Mouse (Mus musculus): ENCODE measurements around the gene Tex14. TPM values are rescaled to one million over a fixed set of nuclear protein-coding genes. Genes with fewer than 3 reads are reported as not detected.
"Not testable (repeated sequence)": the region's sequence is repeated elsewhere in the genome, so short reads cannot be mapped to it uniquely, and the experiment has no call there.

Tex14 gene
- polyA plus RNA-seq, 1 experiment from 2014 or later: 0.24 TPM

- WGBS: 10% methylated on average over 9 of the region's 9 CpGs
- no peaks in the 10 kb centered on the region for H3K4me1 ChIP-seq (ENCODE audit: control insufficient read depth, insufficient read depth, low read length)
- H3K9me3 ChIP-seq (replicated peaks; ENCODE audit: control insufficient read depth, low read length): no peaks in the 10 kb centered on the region
- H3K27ac ChIP-seq (ENCODE audit: low read depth, low read length): 0 out of 2 replicates have a peak overlapping the region, but pooled peaks have one; percentile 6
- H3K27me3 ChIP-seq (replicated peaks; ENCODE audit: control insufficient read depth, insufficient read depth, low read length): no peaks in the 10 kb centered on the region
- DNase-seq (ENCODE audit: low spot score) (peak; percentile 87), ATAC-seq (peak; percentile 75; the same call in 1 of the 2 replicates)
- H3K9ac ChIP-seq (ENCODE audit: low read length): no peak overlapping the region
- no peak overlapping the region for H3K4me3 ChIP-seq (ENCODE audit: low read depth, low read length)
- H3K36me3 ChIP-seq (ENCODE audit: control insufficient read depth, insufficient read depth, low read length): no peaks in the 10 kb centered on the region
- no peak overlapping the region for H3K4me2 ChIP-seq (ENCODE audit: low read length)
Measured at GRCm38 (mm10) chr11:87462461-87463242, 57.8 kb downstream of the Tex14 start.

- H3K27ac ChIP-seq (ENCODE audit: low read depth, low read length): no peak overlapping the region
- H3K4me3 ChIP-seq (ENCODE audit: low read depth, low read length): no peak overlapping the region
- no peak overlapping the region for H3K9ac ChIP-seq (ENCODE audit: low read length)
- DNase-seq (ENCODE audit: low spot score) (no peak), ATAC-seq (no peak)
- H3K4me2 ChIP-seq (ENCODE audit: low read length): no peak overlapping the region
- H3K36me3 ChIP-seq (ENCODE audit: control insufficient read depth, insufficient read depth, low read length): no peaks in the 10 kb centered on the region
- H3K27me3 ChIP-seq (replicated peaks; ENCODE audit: control insufficient read depth, insufficient read depth, low read length): no peaks in the 10 kb centered on the region
- no peaks in the 10 kb centered on the region for H3K9me3 ChIP-seq (replicated peaks; ENCODE audit: control insufficient read depth, low read length)
- WGBS: 53% methylated on average over 5 of the region's 5 CpGs
- H3K4me1 ChIP-seq (ENCODE audit: control insufficient read depth, insufficient read depth, low read length): no peaks in the 10 kb centered on the region
Measured at GRCm38 (mm10) chr11:87463243-87463540, 58.3 kb downstream of the Tex14 start.

- 89% methylated on average over 4 of the region's 4 CpGs for WGBS
- not testable (repeated sequence) for H3K9me3 ChIP-seq (replicated peaks; ENCODE audit: control insufficient read depth, low read length); H3K4me1 ChIP-seq (ENCODE audit: control insufficient read depth, insufficient read depth, low read length); ATAC-seq; H3K4me3 ChIP-seq (ENCODE audit: low read depth, low read length); H3K27ac ChIP-seq (ENCODE audit: low read depth, low read length); H3K27me3 ChIP-seq (replicated peaks; ENCODE audit: control insufficient read depth, insufficient read depth, low read length); DNase-seq (ENCODE audit: low spot score); H3K9ac ChIP-seq (ENCODE audit: low read length); H3K4me2 ChIP-seq (ENCODE audit: low read length); H3K36me3 ChIP-seq (ENCODE audit: control insufficient read depth, insufficient read depth, low read length)
Measured at GRCm38 (mm10) chr11:87463792-87464430, 59.0 kb downstream of the Tex14 start.

GRCm38 (mm10) chr11:87465990-87466593, 61.2 kb downstream of the Tex14 start:
- Histone ChIP-seq H3K4me3 (ENCODE audit: low read depth, low read length) (no peak overlapping the region), H3K4me1 (ENCODE audit: control insufficient read depth, insufficient read depth, low read length) (0 out of 2 replicates have a peak, but pooled peaks cover 3% of the 10 kb centered on the region), H3K36me3 (ENCODE audit: control insufficient read depth, insufficient read depth, low read length) (no peaks in the 10 kb centered on the region), H3K27ac (ENCODE audit: low read depth, low read length) (no peak overlapping the region), H3K4me2 (ENCODE audit: low read length) (no peak overlapping the region), H3K9ac (ENCODE audit: low read length) (no peak overlapping the region), H3K9me3 (replicated peaks; ENCODE audit: control insufficient read depth, low read length) (no peaks in the 10 kb centered on the region), H3K27me3 (replicated peaks; ENCODE audit: control insufficient read depth, insufficient read depth, low read length) (no peaks in the 10 kb centered on the region)
- WGBS: 72% methylated on average over 6 of the region's 6 CpGs
- DNase-seq (ENCODE audit: low spot score) (no peak), ATAC-seq (no peak)

- H3K4me1 ChIP-seq (ENCODE audit: control insufficient read depth, insufficient read depth, low read length): 0 out of 2 replicates have a peak, but pooled peaks cover 3% of the 10 kb centered on the region
- no peak overlapping the region for H3K4me3 ChIP-seq (ENCODE audit: low read depth, low read length)
- H3K27ac ChIP-seq (ENCODE audit: low read depth, low read length): no peak overlapping the region
- DNase-seq (ENCODE audit: low spot score) (no peak), ATAC-seq (no peak)
- WGBS: 72% methylated on average over 19 of the region's 19 CpGs
- no peaks in the 10 kb centered on the region for H3K9me3 ChIP-seq (replicated peaks; ENCODE audit: control insufficient read depth, low read length)
- no peak overlapping the region for H3K9ac ChIP-seq (ENCODE audit: low read length)
- H3K4me2 ChIP-seq (ENCODE audit: low read length): no peak overlapping the region
- no peaks in the 10 kb centered on the region for H3K36me3 ChIP-seq (ENCODE audit: control insufficient read depth, insufficient read depth, low read length)
- no peaks in the 10 kb centered on the region for H3K27me3 ChIP-seq (replicated peaks; ENCODE audit: control insufficient read depth, insufficient read depth, low read length)
Measured at GRCm38 (mm10) chr11:87467491-87468277, 62.8 kb downstream of the Tex14 start.

- Histone ChIP-seq H3K36me3 (ENCODE audit: control insufficient read depth, insufficient read depth, low read length) (no peaks in the 10 kb centered on the region), H3K4me2 (ENCODE audit: low read length) (no peak overlapping the region)
- WGBS: 65% methylated on average over 7 of the region's 7 CpGs
Measured at GRCm38 (mm10) chr11:87468278-87468655, 63.4 kb downstream of the Tex14 start.

GRCm38 (mm10) chr11:87468706-87469315, 63.9 kb downstream of the Tex14 start:
- Histone ChIP-seq H3K9ac (ENCODE audit: low read length) (no peak overlapping the region), H3K27ac (ENCODE audit: low read depth, low read length) (no peak overlapping the region), H3K4me1 (ENCODE audit: control insufficient read depth, insufficient read depth, low read length) (0 out of 2 replicates have a peak, but pooled peaks cover 3% of the 10 kb centered on the region), H3K27me3 (replicated peaks; ENCODE audit: control insufficient read depth, insufficient read depth, low read length) (no peaks in the 10 kb centered on the region), H3K36me3 (ENCODE audit: control insufficient read depth, insufficient read depth, low read length) (no peaks in the 10 kb centered on the region), H3K9me3 (replicated peaks; ENCODE audit: control insufficient read depth, low read length) (no peaks in the 10 kb centered on the region), H3K4me2 (ENCODE audit: low read length) (no peak overlapping the region), H3K4me3 (ENCODE audit: low read depth, low read length) (no peak overlapping the region)
- 83% methylated on average over 9 of the region's 9 CpGs for WGBS
- DNase-seq (ENCODE audit: low spot score) (no peak), ATAC-seq (no peak)

More at GRCm38 (mm10) chr11:87468278-87468655, 63.4 kb downstream of the Tex14 start:
- Histone ChIP-seq H3K27me3 (replicated peaks; ENCODE audit: control insufficient read depth, insufficient read depth, low read length) (no peaks in the 10 kb centered on the region), H3K9ac (ENCODE audit: low read length) (no peak overlapping the region), H3K27ac (ENCODE audit: low read depth, low read length) (no peak overlapping the region), H3K4me1 (ENCODE audit: control insufficient read depth, insufficient read depth, low read length) (0 out of 2 replicates have a peak, but pooled peaks cover 3% of the 10 kb centered on the region), H3K9me3 (replicated peaks; ENCODE audit: control insufficient read depth, low read length) (no peaks in the 10 kb centered on the region), H3K4me3 (ENCODE audit: low read depth, low read length) (no peak overlapping the region)
- no peak for ATAC-seq
- no peak for DNase-seq (ENCODE audit: low spot score)

All from forebrain, embryonic 14.5 days (tissue).